Mouse (Mus musculus): ENCODE data around the gene Ogdh. TPM values are rescaled to one million over a fixed set of nuclear protein-coding genes. Genes with fewer than 3 reads are reported as not detected.

Ogdh gene
- polyA plus RNA-seq, 1 experiment from 2014 or later, result 107 TPM

GRCm38 (mm10) chr11:6372784-6373183 lies 81.4 kb downstream of the Ogdh start:
- Histone ChIP-seq H3K4me2 (no peak overlapping the region), H3K4me3 (no peak overlapping the region), H3K36me3 (no peaks in the 10 kb centered on the region), H3K27ac (no peak overlapping the region), H3K9ac (no peak overlapping the region), H3K9me3 (no peaks in the 10 kb centered on the region), H3K4me1 (no peaks in the 10 kb centered on the region), H3K27me3 (no peaks in the 10 kb centered on the region)
- 85% methylated on average over 9 of the region's 9 CpGs for WGBS
- ATAC-seq (ENCODE audit: borderline replicate concordance, extremely low read depth, low FRiP score, low TSS enrichment), result no peak

GRCm38 (mm10) chr11:6380916-6381315 lies 89.5 kb downstream of the Ogdh start:
- ATAC-seq (ENCODE audit: borderline replicate concordance, extremely low read depth, low FRiP score, low TSS enrichment), result no peak
- no peaks in the 10 kb centered on the region for H3K36me3 ChIP-seq
- no peak overlapping the region for H3K9ac ChIP-seq
- H3K4me1 ChIP-seq, result no peaks in the 10 kb centered on the region
- no peaks in the 10 kb centered on the region for H3K9me3 ChIP-seq
- H3K27me3 ChIP-seq, result no peaks in the 10 kb centered on the region
- H3K4me3 ChIP-seq, result no peak overlapping the region
- 73% methylated on average over 6 of the region's 6 CpGs for WGBS
- H3K4me2 ChIP-seq, result no peak overlapping the region
- H3K27ac ChIP-seq, result no peak overlapping the region

GRCm38 (mm10) chr11:6388126-6388725 lies 96.8 kb downstream of the Ogdh start:
- Histone ChIP-seq H3K9me3 (no peaks in the 10 kb centered on the region), H3K4me3 (peak overlapping the region; percentile 86; the same call in 1 of the 2 replicates), H3K27ac (peak overlapping the region; percentile 99; the same call in 1 of the 2 replicates), H3K36me3 (peaks cover 3% of the 10 kb centered on the region; the same call in 1 of the 2 replicates), H3K4me1 (peaks cover 18% of the 10 kb centered on the region), H3K9ac (0 out of 2 replicates have a peak overlapping the region, but pooled peaks have one; percentile 91), H3K27me3 (no peaks in the 10 kb centered on the region), H3K4me2 (peak overlapping the region; percentile 90)
- no peak for ATAC-seq (ENCODE audit: borderline replicate concordance, extremely low read depth, low FRiP score, low TSS enrichment)
- 88% methylated on average over 6 of the region's 6 CpGs for WGBS

GRCm38 (mm10) chr11:6388726-6389413 lies 97.4 kb downstream of the Ogdh start, which contains the start of gene Zmiz2:
Gene Zmiz2, plus strand, starts transcription at chr11:6389074.
- H3K36me3 ChIP-seq, result peaks cover 3% of the 10 kb centered on the region; the same call in 1 of the 2 replicates
- peak within 1 kb of the TSS; percentile 90 for H3K4me2 ChIP-seq
- peak within 1 kb of the TSS; percentile 86 for H3K4me3 ChIP-seq
- H3K9me3 ChIP-seq, result no peaks in the 10 kb centered on the region
- H3K27ac ChIP-seq, result peak within 1 kb of the TSS; percentile 99
- 7% methylated on average over 37 of the region's 60 CpGs for WGBS
- H3K27me3 ChIP-seq, result no peaks in the 10 kb centered on the region
- peak; percentile 99 for ATAC-seq (ENCODE audit: borderline replicate concordance, extremely low read depth, low FRiP score, low TSS enrichment)
- peak within 1 kb of the TSS; percentile 91 for H3K9ac ChIP-seq
- H3K4me1 ChIP-seq, result peaks cover 18% of the 10 kb centered on the region

- peak overlapping the region; percentile 91 for H3K9ac ChIP-seq
- peak overlapping the region; percentile 99; the same call in 1 of the 2 replicates for H3K27ac ChIP-seq
- H3K4me2 ChIP-seq, result peak overlapping the region; percentile 90
- H3K4me3 ChIP-seq, result peak overlapping the region; percentile 86
- no peaks in the 10 kb centered on the region for H3K27me3 ChIP-seq
- 1% methylated on average over 33 of the region's 43 CpGs for WGBS
- peaks cover 18% of the 10 kb centered on the region for H3K4me1 ChIP-seq
- peaks cover 3% of the 10 kb centered on the region; the same call in 1 of the 2 replicates for H3K36me3 ChIP-seq
- no peaks in the 10 kb centered on the region for H3K9me3 ChIP-seq
- peak; percentile 11 for ATAC-seq (ENCODE audit: borderline replicate concordance, extremely low read depth, low FRiP score, low TSS enrichment)
Measured at GRCm38 (mm10) chr11:6389483-6389921, 98.1 kb downstream of the Ogdh start.

GRCm38 (mm10) chr11:6390376-6391053 lies 99.1 kb downstream of the Ogdh start:
- Histone ChIP-seq H3K36me3 (peaks cover 3% of the 10 kb centered on the region; the same call in 1 of the 2 replicates), H3K9ac (peak overlapping the region; percentile 91), H3K9me3 (no peaks in the 10 kb centered on the region), H3K4me3 (peak overlapping the region; percentile 86), H3K27ac (no peak overlapping the region), H3K27me3 (no peaks in the 10 kb centered on the region), H3K4me2 (peak overlapping the region; percentile 90), H3K4me1 (peaks cover 18% of the 10 kb centered on the region)
- WGBS, result 74% methylated on average over 8 of the region's 8 CpGs
- no peak for ATAC-seq (ENCODE audit: borderline replicate concordance, extremely low read depth, low FRiP score, low TSS enrichment)

GRCm38 (mm10) chr11:6391516-6392276 lies 100.3 kb downstream of the Ogdh start:
- WGBS, result 79% methylated on average over 8 of the region's 8 CpGs
- H3K4me1 ChIP-seq, result peaks cover 18% of the 10 kb centered on the region
- no peak overlapping the region for H3K27ac ChIP-seq
- ATAC-seq (ENCODE audit: borderline replicate concordance, extremely low read depth, low FRiP score, low TSS enrichment), result no peak
- no peak overlapping the region; the same call in 1 of the 2 replicates for H3K4me2 ChIP-seq
- no peaks in the 10 kb centered on the region for H3K27me3 ChIP-seq
- peaks cover 13% of the 10 kb centered on the region for H3K36me3 ChIP-seq
- no peak overlapping the region for H3K9ac ChIP-seq
- no peaks in the 10 kb centered on the region for H3K9me3 ChIP-seq
- no peak overlapping the region for H3K4me3 ChIP-seq

- H3K27me3 ChIP-seq, result no peaks in the 10 kb centered on the region
- H3K4me3 ChIP-seq, result no peak overlapping the region
- no peak overlapping the region; the same call in 1 of the 2 replicates for H3K27ac ChIP-seq
- peaks cover 25% of the 10 kb centered on the region for H3K36me3 ChIP-seq
- ATAC-seq (ENCODE audit: borderline replicate concordance, extremely low read depth, low FRiP score, low TSS enrichment), result no peak
- H3K4me1 ChIP-seq, result peaks cover 18% of the 10 kb centered on the region
- H3K9me3 ChIP-seq, result no peaks in the 10 kb centered on the region
- 73% methylated on average over 6 of the region's 6 CpGs for WGBS
- no peak overlapping the region for H3K9ac ChIP-seq
- H3K4me2 ChIP-seq, result no peak overlapping the region
Measured at GRCm38 (mm10) chr11:6392857-6393256, 101.4 kb downstream of the Ogdh start.

GRCm38 (mm10) chr11:6393866-6394265 lies 102.4 kb downstream of the Ogdh start:
- Histone ChIP-seq H3K27ac (peak overlapping the region; percentile 58), H3K27me3 (no peaks in the 10 kb centered on the region)
- no peak for ATAC-seq (ENCODE audit: borderline replicate concordance, extremely low read depth, low FRiP score, low TSS enrichment)

GRCm38 (mm10) chr11:6395565-6395964 lies 104.1 kb downstream of the Ogdh start:
- Histone ChIP-seq H3K36me3 (peaks cover 50% of the 10 kb centered on the region), H3K27ac (no peak overlapping the region), H3K9me3 (no peaks in the 10 kb centered on the region), H3K27me3 (no peaks in the 10 kb centered on the region), H3K4me3 (no peak overlapping the region), H3K4me2 (no peak overlapping the region), H3K4me1 (peaks cover 8% of the 10 kb centered on the region), H3K9ac (no peak overlapping the region)
- 85% methylated on average over 5 of the region's 5 CpGs for WGBS
- ATAC-seq (ENCODE audit: borderline replicate concordance, extremely low read depth, low FRiP score, low TSS enrichment), result no peak

More at GRCm38 (mm10) chr11:6393866-6394265, 102.4 kb downstream of the Ogdh start:
- Histone ChIP-seq H3K4me2 (no peak overlapping the region), H3K4me1 (peaks cover 18% of the 10 kb centered on the region), H3K36me3 (peaks cover 35% of the 10 kb centered on the region), H3K9me3 (no peaks in the 10 kb centered on the region), H3K9ac (no peak overlapping the region), H3K4me3 (no peak overlapping the region)
- WGBS, result 50% methylated on average over 1 of the region's 1 CpGs

- H3K9me3 ChIP-seq, result no peaks in the 10 kb centered on the region
- no peaks in the 10 kb centered on the region for H3K27me3 ChIP-seq
- no peak overlapping the region for H3K4me2 ChIP-seq
- no peak overlapping the region for H3K4me3 ChIP-seq
- no peak for ATAC-seq (ENCODE audit: borderline replicate concordance, extremely low read depth, low FRiP score, low TSS enrichment)
- 93% methylated on average over 10 of the region's 10 CpGs for WGBS
- H3K27ac ChIP-seq, result no peak overlapping the region
- H3K4me1 ChIP-seq, result no peaks in the 10 kb centered on the region
- peaks cover 71% of the 10 kb centered on the region for H3K36me3 ChIP-seq
- H3K9ac ChIP-seq, result no peak overlapping the region
Measured at GRCm38 (mm10) chr11:6398141-6398540, 106.7 kb downstream of the Ogdh start.
